Mouse (Mus musculus) fibroblast of lung, adult 2 months (primary cell): ENCODE measurements around the gene Sfxn2.
A peak's percentile ranks its signal among the peaks of the same experiment; 100 is the strongest.

ENCODE experiments used
- DNase-seq: peaks from one replicate; pipeline ENCODE4 v3.0.0-alpha.2; 2011; ENCODE audit warnings: low read depth

Gene Sfxn2

DNA sequence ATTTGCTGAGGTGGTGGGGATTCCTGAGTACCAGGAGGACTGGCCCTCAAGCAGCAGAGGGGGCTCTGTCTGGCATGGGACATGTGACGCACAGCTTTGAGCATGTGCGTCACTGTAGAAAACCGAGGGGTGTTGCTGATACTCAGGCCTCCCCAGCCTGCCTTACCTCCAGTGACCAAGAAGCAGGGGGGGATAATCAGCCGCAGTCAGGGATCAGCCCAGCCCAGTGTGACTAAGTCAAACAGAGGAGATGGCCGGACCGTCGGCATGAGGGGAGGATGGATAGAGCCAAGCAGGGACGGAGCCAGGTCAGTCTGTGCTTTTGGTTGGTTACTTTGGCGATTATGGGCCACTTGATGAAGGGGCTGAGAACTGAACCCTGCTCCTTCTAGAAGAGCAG, 58.5 kb downstream of the Sfxn2 start:
- DNase-seq, result no peak

DNA sequence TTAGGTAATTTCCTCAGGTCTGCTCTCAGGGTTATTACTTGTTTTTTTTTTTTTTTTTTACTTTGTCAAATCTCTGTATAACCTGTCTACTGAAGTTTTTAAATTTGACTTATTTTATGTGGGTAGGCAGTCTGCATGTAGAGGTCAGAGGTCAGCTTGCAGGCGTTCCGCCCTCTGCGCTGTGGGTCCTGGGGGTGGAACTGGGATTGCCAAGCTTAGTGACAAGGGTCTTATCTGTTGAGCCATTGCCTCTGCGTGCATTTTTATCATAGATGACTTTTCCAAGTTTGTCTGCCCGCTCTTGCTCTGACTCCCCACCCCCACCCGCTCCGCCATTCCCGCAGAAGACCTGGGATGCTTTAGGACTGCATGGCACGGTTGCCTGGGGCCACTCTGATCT, 62.6 kb downstream of the Sfxn2 start:
- no peak for DNase-seq

DNA sequence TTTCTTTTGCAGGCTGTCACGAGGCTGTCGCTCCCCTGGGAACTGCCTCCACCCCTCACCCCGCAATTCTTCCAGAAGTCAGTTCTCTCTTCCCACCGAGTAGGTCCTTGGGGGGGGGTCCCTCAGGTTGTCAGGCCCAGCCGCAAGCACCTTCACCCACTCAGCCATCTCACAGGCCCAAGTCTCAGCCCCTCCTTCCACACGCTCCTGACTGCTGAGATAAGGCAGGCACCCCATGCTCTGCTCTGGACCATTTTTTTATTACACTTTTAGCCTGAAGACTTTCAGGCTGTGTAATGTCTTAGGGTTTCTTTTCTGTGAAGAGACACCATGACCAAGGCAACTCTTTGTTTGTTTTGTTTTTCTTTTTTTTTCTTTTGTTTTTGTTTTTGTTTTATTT, 64.4 kb downstream of the Sfxn2 start:
- DNase-seq, result no peak

DNA sequence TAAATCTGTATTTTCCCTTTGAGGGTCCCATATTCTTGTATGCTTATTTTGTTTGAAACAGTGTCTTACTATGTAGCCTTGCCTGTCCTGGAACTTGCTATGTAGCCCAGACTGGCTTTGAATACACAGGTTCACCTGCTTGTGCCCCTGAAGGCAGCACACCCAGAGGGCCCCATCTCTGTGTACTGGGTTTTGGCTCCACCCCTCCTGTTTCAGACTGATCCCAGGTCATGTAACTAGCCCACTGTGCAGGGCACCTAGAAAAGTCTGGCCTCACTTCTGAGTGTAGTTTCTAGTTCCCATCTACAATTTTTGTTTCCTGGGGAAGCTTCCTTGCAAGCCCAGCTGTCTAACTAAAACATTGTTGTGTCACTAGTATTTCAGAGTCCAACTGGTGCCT, 65.9 kb downstream of the Sfxn2 start:
- DNase-seq, result no peak

DNA sequence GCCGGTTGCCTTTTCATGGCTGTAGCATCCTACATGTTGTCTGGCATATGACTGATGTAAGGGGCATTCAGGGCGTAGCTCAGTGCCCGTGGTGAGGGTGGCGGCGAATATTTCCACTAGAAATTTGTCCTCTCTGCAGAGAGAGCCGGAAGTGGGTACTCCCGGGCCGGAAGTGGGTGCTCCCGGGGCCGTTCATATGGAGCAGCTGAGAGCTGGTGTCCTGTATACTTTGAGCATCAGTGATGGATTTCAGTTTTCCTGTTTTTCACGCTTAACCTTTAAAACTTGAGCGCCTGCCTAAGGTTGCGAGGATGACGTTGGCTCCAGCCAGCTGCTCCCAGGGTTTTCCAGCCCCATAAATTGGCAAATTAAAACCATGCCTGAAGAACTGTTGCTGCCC, 66.3 kb downstream of the Sfxn2 start:
- no peak for DNase-seq

DNA sequence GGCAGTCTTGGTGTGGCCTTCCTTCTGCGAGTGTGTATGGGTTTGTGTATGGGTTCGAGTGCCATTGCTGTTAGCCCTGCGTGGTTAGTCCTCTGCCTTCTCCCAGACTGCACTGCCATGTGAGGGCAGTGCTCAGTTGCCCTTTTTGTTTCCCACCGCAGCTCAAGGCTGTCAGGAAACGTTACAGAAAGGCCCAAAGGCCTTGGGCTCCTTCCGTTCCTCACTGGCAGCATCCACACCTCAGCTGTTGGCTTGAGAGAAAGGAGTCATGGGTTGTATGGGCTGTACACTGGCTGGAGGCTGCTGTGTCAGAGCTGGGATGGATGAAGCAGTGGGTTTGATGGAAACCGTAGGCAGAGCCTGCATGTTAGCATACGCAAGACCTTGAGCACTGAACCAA, 67.6 kb downstream of the Sfxn2 start:
- no peak for DNase-seq

DNA sequence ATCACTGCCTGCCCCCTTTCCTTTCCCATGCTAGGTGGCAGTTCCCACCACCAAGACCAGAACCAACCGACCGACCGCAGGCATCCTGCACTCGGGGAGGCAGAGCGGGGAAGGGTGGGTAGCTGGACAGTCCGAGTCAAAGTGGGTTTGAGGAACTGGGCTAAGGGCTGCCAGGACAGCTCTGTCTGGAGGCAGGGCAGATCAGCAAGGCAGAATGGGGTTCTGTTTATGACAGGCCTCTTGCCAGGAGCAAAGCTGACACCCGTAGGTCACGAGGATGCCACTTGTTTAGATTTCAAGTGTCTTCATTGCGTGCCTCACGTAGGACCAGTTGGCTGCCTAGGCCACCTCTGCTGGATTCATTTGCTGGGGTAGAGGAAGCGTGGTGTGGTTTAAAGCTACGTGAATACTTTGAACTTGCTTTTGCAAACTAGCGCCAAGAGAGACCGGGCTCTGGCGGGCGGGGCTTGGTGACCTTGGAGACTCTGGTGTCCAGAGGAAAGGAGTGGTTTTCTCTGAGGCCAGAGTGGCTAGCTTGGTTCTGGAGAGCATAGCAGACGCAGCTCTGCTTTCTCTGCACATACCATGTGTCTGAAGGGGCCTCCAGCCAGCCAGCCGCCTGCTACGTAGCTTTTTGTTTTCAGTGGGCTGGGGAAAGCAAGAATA, 68.4 kb downstream of the Sfxn2 start:
- DNase-seq, result peak; percentile 69

DNA sequence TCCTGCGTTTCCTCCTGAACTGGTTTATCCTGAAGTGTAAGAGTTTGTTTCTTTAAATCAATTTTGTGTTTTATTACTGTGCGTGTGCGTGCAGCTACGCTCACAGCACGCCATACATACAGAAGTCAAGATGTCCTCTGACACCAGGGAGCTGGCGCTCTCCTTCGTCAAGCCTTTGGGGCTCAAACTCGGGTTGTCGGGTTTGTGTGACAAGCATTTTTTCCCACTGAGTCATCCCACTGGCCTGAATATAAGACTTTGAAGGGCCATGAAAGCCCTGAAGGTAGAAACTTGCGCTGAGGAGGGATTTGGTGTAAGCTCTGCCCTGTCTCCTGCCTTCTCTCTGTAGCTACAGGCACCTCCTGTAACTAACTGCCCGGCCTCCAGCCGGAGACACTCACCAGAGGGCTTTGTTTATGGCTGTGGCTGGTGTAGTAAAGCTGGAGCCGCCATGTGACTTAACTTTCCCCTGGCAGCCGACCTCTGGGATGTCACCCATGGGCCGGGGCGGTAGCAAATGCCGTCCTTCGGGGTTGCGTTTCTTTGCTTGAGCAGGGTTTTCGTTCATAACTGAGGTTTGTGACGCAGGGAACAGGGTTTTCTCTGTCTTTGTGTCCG, 69.1 kb downstream of the Sfxn2 start:
- no peak for DNase-seq

DNA sequence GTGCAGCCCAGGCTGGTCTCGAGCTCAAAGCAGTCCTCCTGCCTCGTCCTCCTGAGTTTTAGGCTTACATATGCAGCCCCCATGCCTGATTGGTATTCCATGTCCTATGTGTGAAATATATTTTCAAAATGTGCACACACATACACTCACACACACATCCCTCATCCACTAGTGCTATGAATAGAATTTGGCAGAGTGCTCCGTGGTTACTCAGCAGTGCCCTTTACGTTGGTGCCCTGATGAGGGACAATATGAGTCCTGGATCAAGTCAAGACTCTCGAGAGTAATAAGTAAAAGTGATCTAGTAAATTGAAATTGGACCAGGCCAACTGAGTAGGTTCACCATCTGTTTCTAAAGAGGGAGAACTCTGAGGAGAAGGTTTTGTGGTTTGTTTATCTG, 70.1 kb downstream of the Sfxn2 start:
- no peak for DNase-seq

DNA sequence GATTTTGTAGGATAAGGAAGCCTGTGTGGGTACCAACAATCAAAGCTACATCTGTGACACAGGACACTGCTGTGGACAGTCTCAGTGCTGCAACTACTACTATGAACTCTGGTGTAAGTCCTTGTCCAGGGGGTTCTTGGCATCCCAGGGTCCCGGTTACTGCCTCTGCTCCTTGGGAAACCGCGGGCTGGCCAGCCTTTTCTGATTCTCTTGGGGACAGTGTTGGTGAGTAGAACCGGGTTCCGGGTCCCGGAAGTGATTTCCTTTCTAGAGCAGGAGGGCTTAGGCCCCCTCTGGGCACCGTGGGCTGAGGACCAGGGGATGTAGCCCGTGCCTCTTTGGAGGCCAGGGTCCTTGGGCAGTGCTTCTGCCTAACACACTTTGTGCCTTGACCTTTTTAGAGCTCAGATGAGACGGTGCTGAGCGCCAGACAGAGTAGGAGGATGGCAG, 71.2 kb downstream of the Sfxn2 start:
- DNase-seq, result no peak

DNA sequence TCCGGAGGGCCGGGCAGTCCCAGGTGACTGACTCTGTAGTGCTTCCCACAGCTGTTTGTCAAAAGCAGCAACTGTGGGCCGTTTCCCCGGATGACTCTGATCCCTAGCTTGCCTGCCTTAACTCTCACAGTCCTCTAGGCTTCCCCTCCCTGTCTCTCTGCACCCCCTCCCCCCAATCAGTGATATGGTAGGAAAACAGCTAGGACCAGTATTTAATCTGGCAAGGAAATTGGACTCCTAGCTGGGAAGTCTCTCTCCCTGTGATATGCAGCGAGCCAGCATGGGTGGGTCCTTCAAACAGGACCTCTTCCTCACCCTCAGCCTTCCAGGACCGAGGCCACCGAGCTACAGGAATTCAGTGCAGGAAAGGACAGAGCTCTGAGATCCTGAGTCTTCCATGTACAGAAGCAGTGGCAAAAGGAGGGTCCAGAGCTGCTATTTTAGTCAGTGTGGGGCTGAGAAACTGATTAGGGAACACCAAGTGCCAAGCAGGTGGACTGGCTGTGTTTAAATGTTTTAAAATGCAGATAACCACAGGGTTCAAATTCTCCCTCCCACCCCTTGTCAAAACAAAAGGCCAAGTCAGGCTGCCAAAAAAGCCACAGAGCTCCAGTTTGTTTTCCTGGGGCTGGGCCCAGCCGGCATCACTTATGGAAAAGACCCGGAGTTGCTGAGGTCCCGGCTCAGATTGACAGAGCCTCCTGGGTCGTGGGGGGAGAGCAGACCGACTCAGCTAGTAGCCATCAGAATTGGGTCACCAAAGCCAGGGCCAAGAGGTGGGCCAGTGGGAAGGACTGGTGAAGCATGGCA, 71.8 kb downstream of the Sfxn2 start:
- peak; percentile 94 for DNase-seq

DNA sequence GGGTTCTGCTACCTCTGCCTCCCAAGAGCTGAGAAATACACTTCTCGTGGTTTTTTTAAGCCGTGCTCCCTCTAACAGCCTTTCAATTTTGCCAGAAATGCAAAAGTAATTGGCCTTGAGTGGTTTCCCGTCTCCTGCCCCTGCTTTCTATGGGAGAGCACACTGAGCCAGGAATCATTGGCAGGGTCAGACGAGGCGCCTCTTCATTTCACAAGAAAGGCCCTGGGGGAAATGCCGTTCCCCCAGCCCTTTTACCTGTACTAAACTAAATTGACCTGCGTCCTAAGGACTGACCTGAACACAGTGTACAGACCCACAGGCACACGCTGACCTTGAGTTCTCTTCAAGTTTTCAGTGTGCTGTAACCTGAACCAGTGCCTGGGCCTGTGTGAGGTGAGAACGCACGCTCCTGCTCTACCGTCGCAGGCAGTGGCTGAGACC, 72.9 kb downstream of the Sfxn2 start:
- peak; percentile 55 for DNase-seq

DNA sequence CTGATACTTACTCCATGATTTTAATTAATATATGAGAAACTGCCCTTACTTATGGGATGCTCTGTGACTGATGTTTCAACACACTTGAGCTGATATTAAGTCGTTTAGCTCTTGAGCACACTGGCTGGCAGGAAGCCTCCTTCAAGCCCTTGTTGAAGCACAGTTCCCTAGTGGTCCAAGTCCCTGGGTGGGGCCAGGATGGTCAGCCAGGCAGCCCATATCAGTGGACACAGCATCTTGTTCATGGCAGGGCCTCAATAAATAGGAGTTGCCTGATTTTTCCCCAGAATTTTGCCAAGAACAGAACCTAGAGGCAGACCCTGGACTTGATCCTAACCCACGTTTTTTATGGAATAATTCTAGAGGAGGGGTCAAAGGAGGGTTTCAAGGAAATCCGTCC, 74.1 kb downstream of the Sfxn2 start:
- DNase-seq, result no peak
